Mouse (Mus musculus) megakaryocyte-erythroid progenitor cell, adult 5-6 weeks (primary cell): ENCODE results near the gene Gtf2b. TPM values are rescaled to one million over a fixed set of nuclear protein-coding genes. Genes with fewer than 3 reads are reported as not detected.

Experiments used
- ATAC-seq: replicated peaks from 2 replicates; pipeline ENCODE4 v1.8.0; 2016; ENCODE audit warnings: mild to moderate bottlenecking, inconsistent platforms; ENCODE audit not compliant: severe bottlenecking, poor library complexity, low FRiP score, low TSS enrichment
- total RNA-seq, 2 experiments: library from RNA; stranded (forward) in 1 of 2; stranded (reverse) in 1 of 2; fragments of 200-1000, 215-1000 nt in 1 of 2; fragments of >200 nt in 1 of 2; fragmentation: Nextera tagmentation in 1 of 2; gene quantifications; 2 replicates each; pipeline ENCODE4 v1.2.3; 2014 to 2017

The Gtf2b gene
- total RNA-seq, 2 experiments from 2014 or later, result 53.6 to 130 TPM

DNA sequence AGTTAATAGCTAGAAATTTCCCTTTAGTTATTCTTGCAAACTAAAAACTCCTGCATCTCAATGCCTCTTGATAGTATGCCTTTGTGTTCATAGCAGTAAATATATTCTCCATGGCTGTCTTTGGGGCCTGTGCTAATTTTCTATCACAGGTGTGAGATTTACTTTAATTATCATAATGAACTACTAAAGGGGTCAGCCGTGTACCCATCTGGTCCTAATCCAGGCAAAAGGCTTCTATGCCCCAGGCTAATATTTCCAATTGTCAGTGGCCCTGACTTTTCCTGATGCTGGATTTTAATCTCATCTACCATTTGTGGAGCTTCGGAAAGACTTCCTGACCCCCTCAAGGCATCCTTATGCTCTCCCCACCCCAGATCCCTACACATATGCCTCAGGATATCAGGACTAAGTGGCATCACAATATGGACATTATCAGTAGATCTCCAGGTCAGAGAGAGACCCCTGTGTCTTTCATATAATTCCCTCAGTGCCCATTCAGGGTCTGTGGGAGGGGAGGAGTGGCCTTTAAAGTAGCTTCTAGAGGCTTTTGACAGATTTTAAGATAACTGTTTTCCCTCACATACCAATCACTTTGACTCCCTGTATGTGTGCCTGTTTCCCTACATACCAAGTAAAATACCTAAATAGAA lies 21.7 kb downstream of the Gtf2b start:
- no peak for ATAC-seq

DNA sequence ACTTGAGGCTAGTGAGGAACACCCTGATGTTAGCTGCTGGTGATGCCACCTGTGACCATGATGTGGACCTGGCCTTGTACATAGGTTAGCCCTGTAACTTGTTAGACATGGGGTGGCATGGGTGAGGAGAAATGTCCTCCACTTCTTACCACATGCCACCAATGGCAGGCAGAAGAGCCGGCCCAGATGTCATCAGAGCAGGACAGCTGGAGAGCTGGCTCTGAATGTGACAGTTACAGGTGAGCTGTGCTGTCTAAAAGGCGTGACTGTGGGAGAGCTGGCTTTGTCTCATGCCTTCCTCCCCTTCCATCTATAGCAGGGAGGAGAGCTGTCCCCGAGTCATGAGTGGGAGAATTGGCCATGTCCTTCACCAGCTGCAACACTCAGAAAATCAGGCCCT lies 30.7 kb downstream of the Gtf2b start:
- peak; percentile 53; the same call in 1 of the 2 replicates for ATAC-seq

DNA sequence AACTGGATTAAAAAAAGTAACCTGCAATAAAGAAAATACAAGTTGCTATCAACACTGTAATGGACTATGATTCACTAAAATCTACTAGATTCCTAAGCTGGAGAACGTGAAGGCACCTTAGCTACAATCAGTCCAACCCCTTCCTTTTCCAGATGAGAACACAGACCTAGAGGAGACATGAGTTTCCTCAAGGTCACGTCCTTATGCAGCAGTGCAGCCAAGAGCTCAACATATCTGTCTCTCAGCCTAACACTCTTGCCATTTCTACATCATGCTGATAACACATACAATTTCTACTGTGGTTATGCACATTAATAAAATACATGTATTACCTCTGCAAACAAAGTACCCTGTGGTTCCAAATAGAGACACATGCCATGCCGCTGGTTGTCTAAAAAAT lies 46.7 kb downstream of the Gtf2b start:
- no peak for ATAC-seq

DNA sequence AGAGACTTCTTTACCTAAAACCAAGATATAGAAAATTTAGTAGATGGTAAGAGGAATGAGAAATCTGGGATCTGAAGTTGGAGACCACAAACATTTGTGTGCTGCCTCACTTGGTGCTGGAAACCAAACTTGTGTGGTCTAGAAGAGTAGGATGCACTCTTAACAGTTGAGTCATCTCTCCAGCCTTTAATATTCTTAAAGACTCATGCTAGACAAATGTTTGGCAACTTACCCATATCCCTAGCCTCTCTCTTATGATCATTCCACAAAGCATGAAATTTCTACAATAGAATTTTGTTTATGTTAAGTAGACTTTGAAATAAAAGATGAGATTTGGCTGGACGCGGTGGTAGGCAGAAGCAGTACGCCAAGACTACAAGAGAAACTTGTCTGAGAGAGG lies 52.7 kb downstream of the Gtf2b start:
- no peak for ATAC-seq

DNA sequence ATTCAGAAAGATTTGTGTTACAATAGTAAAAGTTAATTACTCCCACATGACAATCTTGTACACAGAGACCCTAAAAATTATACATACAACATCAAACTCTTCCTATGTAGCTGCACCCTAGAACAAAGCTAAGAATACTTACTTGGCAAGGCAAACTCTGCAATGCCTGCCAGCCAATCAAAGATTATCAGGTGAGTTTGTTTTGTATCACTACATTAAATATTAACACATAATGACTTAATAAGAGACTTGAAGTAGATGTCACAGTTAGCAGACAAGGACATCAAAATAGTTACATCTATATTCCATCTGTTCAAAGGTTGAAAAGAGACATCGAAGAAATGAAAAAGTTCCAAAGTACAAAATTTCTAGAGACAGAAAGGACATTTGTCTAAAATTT lies 58.8 kb downstream of the Gtf2b start:
- ATAC-seq, result no peak

DNA sequence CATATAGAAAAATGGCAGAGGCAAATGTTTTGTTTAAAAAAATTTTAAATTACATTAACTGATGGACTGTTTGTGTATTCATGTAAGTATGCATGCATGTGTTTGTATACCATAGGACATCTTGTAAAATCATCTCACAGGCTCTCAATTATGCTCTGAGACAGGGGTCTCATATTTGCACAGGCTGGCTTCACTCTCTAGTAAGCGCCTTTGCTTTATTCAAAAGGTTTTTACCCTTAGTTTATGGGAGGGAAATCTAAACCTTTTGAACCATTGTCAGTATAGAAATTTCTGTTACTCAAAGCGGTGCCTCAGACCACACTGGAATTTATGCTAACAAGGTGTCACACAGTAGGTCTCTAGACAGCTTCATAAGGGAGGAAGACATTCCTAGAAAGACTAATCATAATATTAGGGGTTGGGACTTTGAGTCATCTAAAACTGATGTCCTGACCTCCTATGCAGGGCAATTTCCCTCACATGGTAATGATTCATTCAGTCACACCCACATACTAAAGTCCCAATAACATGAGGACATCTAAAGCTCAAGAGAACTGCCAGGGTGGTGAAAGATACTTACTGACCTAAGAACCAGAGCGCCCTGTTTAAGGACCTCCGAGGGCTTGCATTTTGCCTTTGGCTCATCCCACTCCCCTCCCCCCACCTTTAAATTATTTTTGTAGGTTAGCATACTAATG lies 61.8 kb downstream of the Gtf2b start:
- ATAC-seq, result no peak

DNA sequence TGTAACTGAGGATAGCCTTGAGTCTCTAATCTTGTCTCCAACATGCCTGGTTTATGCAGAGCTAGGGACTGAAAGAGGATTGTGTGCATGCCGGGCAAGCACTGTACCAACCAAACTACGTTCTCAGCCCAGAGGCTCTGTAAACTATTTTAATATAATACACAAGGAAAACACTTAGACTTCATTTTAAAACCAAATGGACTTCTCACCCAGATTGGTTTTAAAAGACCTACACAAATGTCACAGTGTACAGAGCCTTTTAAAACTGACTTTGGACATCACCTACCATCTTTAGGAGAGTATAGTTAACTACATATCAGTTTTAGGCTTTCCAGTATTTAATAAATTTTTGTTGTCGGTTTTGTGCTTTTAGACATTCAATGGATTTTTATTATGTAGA lies 68.1 kb downstream of the Gtf2b start:
- no peak for ATAC-seq

Other genes starting within 250 kb of the Gtf2b start
- 16.7 and 20.7 TPM in 2 replicates for gene Gbp7, start 234.7 kb upstream of the Gtf2b start, total RNA-seq (2014; fragmentation: Nextera tagmentation)
- 30.8 and 39.6 TPM in 2 replicates for gene Gbp7, start 234.7 kb upstream of the Gtf2b start, total RNA-seq (2017)
- gene Gbp3, start 205.0 kb upstream of the Gtf2b start, total RNA-seq (2014; fragmentation: Nextera tagmentation), result 1.5 and 4.9 TPM in 2 replicates
- 4.4 and 9.1 TPM in 2 replicates for gene Gbp3, start 205.0 kb upstream of the Gtf2b start, total RNA-seq (2017)
- not detected in 2 replicates for gene Gbp2b, start 170.2 kb upstream of the Gtf2b start, total RNA-seq (2014; fragmentation: Nextera tagmentation)
- gene Gbp2b, start 170.2 kb upstream of the Gtf2b start, total RNA-seq (2017), result not detected in 2 replicates
- 2.4 and 2.6 TPM in 2 replicates for gene Gbp2, start 144.4 kb upstream of the Gtf2b start, total RNA-seq (2014; fragmentation: Nextera tagmentation)
- gene Gbp2, start 144.4 kb upstream of the Gtf2b start, total RNA-seq (2017), result 9.7 and 11.4 TPM in 2 replicates
- gene Kyat3, start 64.0 kb upstream of the Gtf2b start, total RNA-seq (2014; fragmentation: Nextera tagmentation), result 6.1 and 13.5 TPM in 2 replicates
- gene Kyat3, start 64.0 kb upstream of the Gtf2b start, total RNA-seq (2017), result 11.6 and 15.1 TPM in 2 replicates
- gene Pkn2, start 117.0 kb downstream of the Gtf2b start, total RNA-seq (2014; fragmentation: Nextera tagmentation), result 59.7 and 69.4 TPM in 2 replicates
- 78.4 and 95.0 TPM in 2 replicates for gene Pkn2, start 117.0 kb downstream of the Gtf2b start, total RNA-seq (2017)